Mouse (Mus musculus) thymus, postnatal 36 days (tissue): ENCODE measurements around the gene Bpifa6.
"Not testable (repeated sequence)": the region's sequence is repeated elsewhere in the genome, so short reads cannot be mapped to it uniquely, and the experiment has no call there.

Experiments used
- DNase-seq, 2 experiments: peaks; one replicate each; pipeline ENCODE4 v3.0.0; 2022; ENCODE audit warnings: mixed read lengths in 2 of 2

The Bpifa6 gene

DNA sequence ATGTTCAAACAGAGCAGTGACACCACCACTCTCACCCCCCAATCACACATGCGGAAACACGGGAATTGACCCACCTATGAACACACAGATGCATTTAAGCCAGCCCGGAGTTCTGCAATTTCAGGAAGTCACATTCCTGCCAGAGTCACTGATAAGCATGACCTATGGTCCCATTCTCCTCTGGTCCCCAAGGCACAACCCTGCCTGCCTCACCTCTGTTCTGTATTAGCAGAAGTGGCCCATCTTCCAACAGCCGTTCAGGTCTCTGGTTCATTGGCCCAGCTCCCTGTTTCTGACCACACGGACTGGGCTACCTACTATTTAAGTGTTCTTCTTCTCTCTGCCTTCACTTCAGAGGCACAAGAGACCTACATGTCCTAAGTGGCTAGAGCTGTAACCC is at the start of gene Bpifa6:
Bpifa6 (plus strand) TSS at position 364 of the 400 bp plus-strand sequence.
- no peak for DNase-seq

DNA sequence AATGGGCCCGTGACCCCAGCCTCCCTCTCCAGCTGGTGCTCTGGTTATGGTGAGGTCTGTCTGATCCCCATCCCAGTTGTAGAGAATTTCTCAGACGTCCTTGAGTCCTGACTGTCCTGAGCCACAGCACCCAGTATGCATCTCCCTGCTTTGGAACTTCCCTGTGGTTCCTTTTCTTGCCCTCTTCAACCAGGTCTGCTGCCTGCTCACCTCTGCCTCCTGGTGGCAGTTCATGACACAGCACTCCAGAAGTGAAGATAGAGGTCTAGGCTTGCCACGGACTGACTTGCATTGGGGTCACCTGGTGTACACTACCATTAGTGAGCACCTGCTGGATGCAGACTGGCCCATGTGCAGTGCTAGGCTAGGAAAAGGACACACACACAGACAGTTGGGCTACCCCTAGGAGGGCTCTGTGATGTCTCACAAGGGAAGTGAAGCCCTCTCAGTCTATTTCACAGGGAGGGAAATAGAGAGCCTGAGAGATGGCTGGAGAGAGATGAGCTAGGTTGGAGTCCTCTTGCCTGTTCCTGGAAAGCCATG is 44.8 kb upstream of the Bpifa6 start:
- DNase-seq, result peak; percentile 37 to 47

- DNase-seq, result no peak
Measured at GRCm38 (mm10) chr2:153931125-153931524, 43.6 kb upstream of the Bpifa6 start.

- DNase-seq, result no peak
Measured at GRCm38 (mm10) chr2:153933311-153933710, 41.4 kb upstream of the Bpifa6 start.

DNA sequence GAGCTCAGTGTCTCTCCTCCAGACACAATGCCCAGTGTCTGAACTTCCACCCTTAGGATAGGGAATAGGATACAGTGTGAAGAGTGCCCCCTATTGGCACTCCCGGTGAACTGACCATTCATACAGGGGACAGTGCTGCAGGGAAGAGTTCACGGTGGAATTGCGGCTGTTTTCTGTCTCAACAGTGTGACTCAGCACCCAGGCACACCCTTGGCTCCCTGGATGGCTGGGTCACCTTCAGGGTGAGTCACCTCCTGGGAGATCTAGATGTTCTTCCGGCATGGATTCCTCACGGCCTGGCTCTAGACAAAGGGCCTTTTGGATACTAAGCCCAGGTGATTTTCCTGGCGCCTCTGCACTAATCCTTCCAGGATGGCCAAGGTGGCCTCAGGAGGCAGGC is 39.4 kb upstream of the Bpifa6 start:
- no peak for DNase-seq

DNA sequence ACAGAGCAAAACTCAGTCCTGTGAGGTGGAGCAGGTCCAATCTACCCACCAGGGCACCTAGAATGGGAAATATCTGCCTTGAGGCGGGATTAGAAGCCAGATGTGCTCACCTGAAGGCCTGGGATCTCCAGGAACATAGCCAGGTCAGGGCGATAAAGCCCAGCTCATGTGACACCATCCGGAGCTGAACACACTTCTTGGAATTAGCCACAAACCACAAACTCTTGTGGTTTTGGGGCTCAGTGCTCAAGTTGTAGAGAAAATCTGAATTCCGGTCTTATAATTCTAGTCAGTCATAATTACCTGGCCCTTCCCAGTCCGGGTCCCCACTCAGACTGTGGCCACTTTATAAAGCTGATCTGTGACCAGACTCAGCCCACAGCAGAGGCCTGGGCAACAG is 36.9 kb upstream of the Bpifa6 start, which contains the start of gene Bpifb4:
Bpifb4 (plus strand) TSS at position 370 of the 400 bp plus-strand sequence.
- no peak for DNase-seq

DNA sequence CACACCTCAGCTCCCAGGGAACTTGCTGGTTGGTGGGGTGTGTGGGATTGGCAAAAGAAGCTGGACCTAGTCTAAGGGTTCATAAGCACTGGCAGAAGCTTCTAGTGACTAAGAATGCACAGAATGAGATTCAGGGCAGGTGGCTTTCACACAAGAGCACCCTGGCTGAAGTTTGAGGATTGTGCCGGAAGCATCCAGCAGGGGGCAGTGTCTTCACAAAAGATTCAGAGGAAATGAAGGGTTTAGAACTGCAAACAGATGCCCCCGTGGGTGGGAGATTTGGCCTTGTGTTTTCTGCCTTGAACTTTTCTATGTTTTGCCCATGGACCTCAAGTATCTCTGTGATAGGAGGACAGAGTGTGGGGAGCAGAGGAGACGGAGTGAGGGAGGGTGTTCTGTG is 31.2 kb upstream of the Bpifa6 start:
- DNase-seq, result peak; percentile 32 to 46

DNA sequence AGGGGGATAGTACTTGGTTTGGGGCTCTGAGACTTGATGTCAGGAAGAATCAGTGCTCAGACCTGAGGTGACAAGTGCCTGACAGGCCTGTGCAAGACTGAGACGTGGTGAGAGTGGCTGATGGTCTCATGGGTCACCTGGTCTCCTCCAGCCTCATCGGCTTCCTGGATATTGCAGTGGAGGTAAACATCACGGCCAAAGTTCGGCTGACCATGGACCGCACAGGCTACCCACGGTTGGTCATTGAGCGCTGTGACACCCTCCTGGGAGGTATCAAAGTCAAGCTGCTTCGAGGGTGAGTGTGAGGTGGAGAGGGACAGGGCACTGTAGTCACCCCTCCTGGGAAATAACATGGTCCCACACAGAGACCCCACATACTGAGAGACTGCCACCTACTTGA is 30.2 kb upstream of the Bpifa6 start:
- DNase-seq, result no peak

GRCm38 (mm10) chr2:153952897-153953296 is 21.8 kb upstream of the Bpifa6 start:
- peak; percentile 38 to 50 for DNase-seq

GRCm38 (mm10) chr2:153953836-153954235 is 20.9 kb upstream of the Bpifa6 start:
- peak; percentile 49 to 50 for DNase-seq

GRCm38 (mm10) chr2:153962821-153963331 is 11.9 kb upstream of the Bpifa6 start:
- no peak for DNase-seq

- DNase-seq, result no peak
Measured at GRCm38 (mm10) chr2:153963334-153963733, 11.4 kb upstream of the Bpifa6 start.

DNA sequence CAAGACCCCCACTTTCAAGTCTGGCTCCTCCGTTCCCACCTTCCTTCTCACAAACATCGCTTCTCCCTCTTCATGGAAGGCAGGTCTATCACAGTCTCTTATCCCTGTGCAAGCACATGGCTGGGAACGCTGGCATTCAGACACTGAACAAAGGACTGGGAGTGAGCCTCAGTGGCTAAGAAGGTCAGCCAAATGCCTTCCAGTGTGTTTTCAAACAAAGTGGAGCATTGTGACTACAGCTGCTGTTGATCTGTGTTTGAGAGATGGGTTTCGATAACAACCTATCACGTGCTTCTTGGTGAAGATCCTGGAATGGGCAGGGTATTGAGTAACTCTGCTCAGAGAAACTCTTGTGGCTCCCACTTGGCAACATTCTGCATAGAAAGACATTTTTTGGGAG is 4.5 kb upstream of the Bpifa6 start:
- no peak for DNase-seq

DNA sequence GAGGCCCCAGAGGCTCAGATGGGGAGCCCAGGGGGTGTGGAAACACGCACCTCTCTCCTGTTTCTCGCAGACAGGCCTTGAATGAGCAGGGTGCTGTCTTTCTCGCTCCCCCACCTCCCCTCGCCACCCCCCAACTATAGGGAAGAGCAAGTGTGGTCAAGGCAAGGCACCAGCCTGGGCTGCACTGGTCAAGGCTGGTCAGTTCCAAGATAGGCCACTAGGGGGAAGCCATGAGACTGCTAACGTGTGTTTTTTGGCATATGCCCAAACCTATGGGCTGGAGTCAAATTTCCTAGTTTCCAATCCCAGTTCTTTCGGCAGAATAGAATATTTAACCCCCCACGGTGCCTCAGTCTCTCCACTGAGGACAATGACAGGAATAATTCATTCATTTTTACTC is 21.0 kb downstream of the Bpifa6 start:
- DNase-seq, result peak; percentile 37 to 51

GRCm38 (mm10) chr2:154000501-154000900 is 25.8 kb downstream of the Bpifa6 start:
- DNase-seq, result no peak

DNA sequence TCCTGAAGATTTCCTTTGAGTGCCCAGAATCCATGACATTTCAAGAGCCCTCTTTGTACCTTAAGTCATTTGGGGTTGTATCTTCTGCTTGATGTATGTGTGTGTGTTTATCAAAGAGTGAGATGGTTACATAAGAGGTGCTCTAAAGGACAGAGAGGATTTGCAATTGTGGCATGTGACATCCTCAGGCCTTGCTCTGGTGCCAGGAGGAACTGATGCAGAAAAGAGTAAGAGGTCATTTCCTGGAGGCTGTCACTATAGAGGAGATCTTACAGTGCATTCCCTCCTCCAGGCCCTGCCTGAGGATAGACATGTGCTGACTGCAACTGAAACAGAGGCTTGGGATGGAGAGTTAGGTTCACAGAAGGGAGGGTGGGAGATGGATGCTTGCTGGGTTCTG is 26.3 kb downstream of the Bpifa6 start:
- no peak for DNase-seq

GRCm38 (mm10) chr2:154004456-154004855 is 29.7 kb downstream of the Bpifa6 start:
- no peak for DNase-seq

DNA sequence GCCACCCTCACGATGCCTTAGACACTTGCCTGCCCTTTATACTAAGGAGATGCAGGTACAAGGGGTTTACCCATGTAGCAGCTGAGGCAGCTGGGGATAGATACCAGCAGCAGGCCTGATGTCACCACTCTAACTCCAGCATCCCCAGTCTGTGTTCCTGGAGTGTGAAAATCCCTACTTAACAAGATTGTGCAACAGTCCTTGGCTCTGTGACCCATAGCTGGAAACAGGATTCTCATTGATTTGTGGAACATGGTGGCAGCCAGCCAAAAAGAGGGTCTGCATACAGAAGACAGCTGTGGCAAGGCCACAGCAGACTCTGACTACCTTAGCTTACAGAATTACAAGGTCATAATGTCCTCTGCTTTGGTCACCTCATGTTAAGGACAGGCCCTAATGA is 30.3 kb downstream of the Bpifa6 start:
- no peak for DNase-seq

- DNase-seq, result no peak
Measured at GRCm38 (mm10) chr2:154005734-154006133, 31.0 kb downstream of the Bpifa6 start.

- peak in 1 of 2 experiments; percentile 2 for DNase-seq
Measured at GRCm38 (mm10) chr2:154006331-154006730, 31.6 kb downstream of the Bpifa6 start.

GRCm38 (mm10) chr2:154007381-154007780 is 32.6 kb downstream of the Bpifa6 start:
- DNase-seq, result no peak

DNA sequence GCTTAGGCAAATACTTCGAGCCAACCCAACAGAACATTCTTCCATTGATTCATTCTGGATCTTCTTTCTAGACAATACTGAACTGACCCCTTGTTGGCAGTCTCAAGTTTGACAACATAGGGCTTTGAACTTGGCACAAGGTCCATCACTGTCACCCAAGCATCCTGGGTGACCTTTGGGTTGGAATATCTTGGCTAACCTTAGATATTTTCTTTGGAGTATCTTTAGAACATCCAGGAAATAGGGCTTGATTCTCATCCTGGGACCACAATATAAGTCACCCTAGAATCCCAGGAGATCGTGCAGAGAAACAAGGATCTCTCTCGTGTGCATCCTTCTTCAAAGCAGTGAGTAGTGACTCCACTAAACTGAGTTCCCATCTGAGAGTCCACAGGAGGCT is 33.2 kb downstream of the Bpifa6 start, which contains the start of gene Bpifa2:
Bpifa2 (plus strand) TSS at position 301 of the 400 bp plus-strand sequence.
- no peak for DNase-seq

GRCm38 (mm10) chr2:154017990-154018389 is 43.2 kb downstream of the Bpifa6 start:
- DNase-seq, result no peak

GRCm38 (mm10) chr2:154024676-154025075 is 49.9 kb downstream of the Bpifa6 start:
- DNase-seq, result not testable (repeated sequence)

GRCm38 (mm10) chr2:154038932-154039331 is 64.2 kb downstream of the Bpifa6 start:
- DNase-seq, result peak; percentile 16 to 18
